Mouse (Mus musculus) embryonic facial prominence, embryonic 10.5 days (tissue): ENCODE measurements at regions not wholly inside any gene's neighbourhood (a gene's known extent, or its start where the extent isn't known, plus 50 kb on each side); places are given as distances from the start of the nearest gene placed in this dataset.

Experiments
- DNase-seq: peaks from one replicate; pipeline ENCODE4 v3.0.0-alpha.2; 2017; ENCODE audit warnings: low spot score
- H3K27ac ChIP-seq: fragments of 300-500 bp; sonication (generic); replicated peaks from 2 replicates; pipeline ENCODE4 v1.5.1; 2016; ENCODE audit warnings: mild to moderate bottlenecking
- H3K27me3 ChIP-seq: fragments of 300-500 bp; sonication (generic); replicated peaks from 2 replicates; pipeline ENCODE4 v1.6.1; 2016; ENCODE audit warnings: low read depth, mild to moderate bottlenecking; ENCODE audit not compliant: poor library complexity, severe bottlenecking
- H3K36me3 ChIP-seq: fragments of 300-500 bp; sonication (generic); replicated peaks from 2 replicates; pipeline ENCODE4 v1.6.1; 2016; ENCODE audit warnings: mild to moderate bottlenecking, moderate library complexity
- H3K4me1 ChIP-seq: fragments of 300-500 bp; sonication (generic); 2 replicates; pipeline ENCODE4 v1.6.1; 2016
- H3K4me3 ChIP-seq: fragments of 300-500 bp; sonication (generic); 2 replicates; pipeline ENCODE4 v1.5.1; 2016; ENCODE audit warnings: mild to moderate bottlenecking, moderate library complexity
- H3K9me3 ChIP-seq: fragments of 300-500 bp; sonication (generic); 2 replicates; pipeline ENCODE4 v1.6.1; 2016; ENCODE audit warnings: mild to moderate bottlenecking
- WGBS: fragments of 180-500 bp; shearing (Covaris S2); methylation state at CpG from one replicate; pipeline ENCODE4 v1.1.7; 2016; 5-methylcytosine and 5-hydroxymethylcytosine counted together

- WGBS = 62% methylated on average over 5 of the region's 5 CpGs
- no peak for DNase-seq
These were observed 285.9 kb downstream of the Dnajb9 start for GRCm38 (mm10) chr12:43924228-43924627.

GRCm38 (mm10) chr12:43920396-43920795, 289.7 kb downstream of the Dnajb9 start:
- H3K27ac ChIP-seq = no peak overlapping the region
- H3K4me3 ChIP-seq = no peak overlapping the region
- H3K4me1 ChIP-seq = no peaks in the 10 kb centered on the region
- 70% methylated on average over 4 of the region's 4 CpGs for WGBS
- no peaks in the 10 kb centered on the region for H3K9me3 ChIP-seq
- DNase-seq = no peak
- no peaks in the 10 kb centered on the region for H3K36me3 ChIP-seq
- H3K27me3 ChIP-seq = no peaks in the 10 kb centered on the region

More at GRCm38 (mm10) chr12:43924228-43924627, 285.9 kb downstream of the Dnajb9 start:
- Histone ChIP-seq H3K4me3 (no peak overlapping the region), H3K27ac (no peak overlapping the region), H3K27me3 (no peaks in the 10 kb centered on the region), H3K9me3 (no peaks in the 10 kb centered on the region), H3K4me1 (no peaks in the 10 kb centered on the region), H3K36me3 (no peaks in the 10 kb centered on the region)

DNA sequence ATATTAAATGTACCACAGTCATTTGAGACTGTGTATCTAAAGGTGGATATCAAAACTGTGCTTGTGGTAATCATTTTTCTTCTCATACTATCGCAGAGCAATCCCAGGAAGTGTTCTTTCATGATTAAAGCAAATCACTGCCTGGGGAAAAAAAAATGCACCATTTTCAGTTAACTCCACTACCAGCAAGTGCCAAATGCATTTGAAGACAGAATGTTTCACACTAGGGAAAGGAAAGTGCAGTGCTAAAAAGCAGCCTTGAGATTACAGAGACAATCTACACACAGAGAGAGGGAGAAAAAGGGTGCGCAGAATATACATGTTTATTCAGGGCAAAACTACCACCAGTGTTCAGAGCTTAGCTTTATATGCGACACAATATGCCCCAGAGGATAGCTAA, 291.0 kb downstream of the Dnajb9 start:
- Histone ChIP-seq H3K36me3 (no peaks in the 10 kb centered on the region), H3K27ac (no peak overlapping the region), H3K4me1 (no peaks in the 10 kb centered on the region), H3K27me3 (no peaks in the 10 kb centered on the region), H3K4me3 (no peak overlapping the region), H3K9me3 (no peaks in the 10 kb centered on the region)
- WGBS = 87% methylated on average over 3 of the region's 3 CpGs
- DNase-seq = no peak

- H3K36me3 ChIP-seq = no peaks in the 10 kb centered on the region
- no peaks in the 10 kb centered on the region for H3K9me3 ChIP-seq
- H3K27ac ChIP-seq = no peak overlapping the region
- H3K4me1 ChIP-seq = no peaks in the 10 kb centered on the region
- DNase-seq = no peak
- H3K27me3 ChIP-seq = no peaks in the 10 kb centered on the region
- H3K4me3 ChIP-seq = no peak overlapping the region
These were observed 293.3 kb downstream of the Dnajb9 start for GRCm38 (mm10) chr12:43916779-43917178.

DNA sequence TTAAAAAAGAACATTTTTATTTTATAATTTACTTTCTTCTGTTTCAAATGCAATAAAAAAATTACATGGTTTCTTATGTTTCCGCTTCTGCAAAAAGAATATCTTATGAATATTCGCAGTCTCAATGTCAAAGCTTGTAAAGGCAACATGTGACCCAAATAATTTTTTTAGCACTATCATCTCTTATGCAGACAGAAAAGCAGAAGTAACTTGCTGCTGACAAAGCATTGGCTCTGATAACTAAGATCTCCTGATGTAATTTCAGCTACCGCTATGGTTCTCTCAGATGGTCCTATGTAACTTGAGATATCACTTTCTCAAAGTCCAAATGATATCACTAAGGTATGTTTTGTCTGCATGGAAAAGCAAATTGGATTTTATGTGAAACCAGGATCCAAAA, 310.9 kb downstream of the Dnajb9 start:
- Histone ChIP-seq H3K27ac (no peak overlapping the region), H3K4me1 (no peaks in the 10 kb centered on the region), H3K36me3 (no peaks in the 10 kb centered on the region), H3K9me3 (no peaks in the 10 kb centered on the region), H3K27me3 (no peaks in the 10 kb centered on the region), H3K4me3 (no peak overlapping the region)
- DNase-seq = no peak
- 90% methylated on average over 3 of the region's 3 CpGs for WGBS

- DNase-seq = no peak
- no peak overlapping the region for H3K4me3 ChIP-seq
- no peak overlapping the region for H3K27ac ChIP-seq
- no peaks in the 10 kb centered on the region for H3K27me3 ChIP-seq
- WGBS = 89% methylated on average over 3 of the region's 3 CpGs
- no peaks in the 10 kb centered on the region for H3K36me3 ChIP-seq
- H3K9me3 ChIP-seq = no peaks in the 10 kb centered on the region
- H3K4me1 ChIP-seq = no peaks in the 10 kb centered on the region
These were observed 324.5 kb downstream of the Dnajb9 start for GRCm38 (mm10) chr12:43885596-43885995.

- Histone ChIP-seq H3K9me3 (no peaks in the 10 kb centered on the region), H3K27me3 (no peaks in the 10 kb centered on the region), H3K27ac (no peak overlapping the region), H3K4me3 (no peak overlapping the region), H3K4me1 (no peaks in the 10 kb centered on the region), H3K36me3 (no peaks in the 10 kb centered on the region)
- no peak for DNase-seq
- 91% methylated on average over 1 of the region's 1 CpGs for WGBS
These were observed 349.6 kb downstream of the Dnajb9 start for GRCm38 (mm10) chr12:43860479-43860878.

DNA sequence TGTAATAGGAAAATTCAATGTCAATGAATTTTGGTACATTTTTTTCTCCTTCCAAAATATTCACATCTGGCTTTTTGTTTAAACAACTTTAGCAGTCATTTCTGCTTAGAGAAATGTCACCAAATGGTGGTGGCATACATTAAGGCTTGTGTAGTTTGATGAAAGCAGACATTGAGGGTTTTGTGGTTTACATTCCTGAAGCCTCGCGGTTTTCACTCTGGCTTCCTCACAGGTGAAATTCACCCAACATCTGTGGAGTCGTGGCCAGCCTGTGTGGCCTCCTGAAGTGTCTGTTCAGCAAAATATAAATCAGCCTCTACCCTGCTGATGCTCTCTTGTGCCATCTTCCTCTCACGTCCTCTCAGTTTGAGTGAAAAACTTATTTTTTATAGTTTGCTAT, 353.8 kb downstream of the Dnajb9 start:
- Histone ChIP-seq H3K4me3 (no peak overlapping the region), H3K36me3 (no peaks in the 10 kb centered on the region), H3K27ac (no peak overlapping the region), H3K4me1 (no peaks in the 10 kb centered on the region), H3K27me3 (no peaks in the 10 kb centered on the region), H3K9me3 (no peaks in the 10 kb centered on the region)
- DNase-seq = no peak
- WGBS = 76% methylated on average over 4 of the region's 4 CpGs

DNA sequence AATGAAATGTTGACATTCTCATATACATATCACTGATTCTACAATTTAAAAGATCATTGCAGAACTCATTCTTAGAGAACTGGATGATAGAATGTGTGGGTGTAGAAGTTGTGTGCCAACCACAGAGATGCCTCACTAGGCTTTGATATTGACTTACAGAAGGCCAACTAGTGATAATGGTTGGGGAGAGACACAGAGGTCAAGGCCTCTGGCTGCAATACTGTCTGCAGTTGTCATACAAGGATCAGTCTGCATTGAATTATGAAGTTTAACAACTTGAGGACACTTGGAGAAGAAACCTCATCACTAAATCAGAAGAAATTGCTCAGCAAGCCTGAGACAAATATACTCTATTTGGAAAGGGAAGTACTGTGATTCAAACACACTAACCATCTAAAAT, 357.9 kb downstream of the Dnajb9 start:
- no peaks in the 10 kb centered on the region for H3K9me3 ChIP-seq
- DNase-seq = no peak
- no peaks in the 10 kb centered on the region for H3K4me1 ChIP-seq
- no peaks in the 10 kb centered on the region for H3K36me3 ChIP-seq
- no peak overlapping the region for H3K4me3 ChIP-seq
- H3K27ac ChIP-seq = no peak overlapping the region
- H3K27me3 ChIP-seq = no peaks in the 10 kb centered on the region

GRCm38 (mm10) chr12:43851264-43852009, 358.7 kb downstream of the Dnajb9 start:
- H3K4me3 ChIP-seq = no peak overlapping the region
- 65% methylated on average over 4 of the region's 4 CpGs for WGBS

DNA sequence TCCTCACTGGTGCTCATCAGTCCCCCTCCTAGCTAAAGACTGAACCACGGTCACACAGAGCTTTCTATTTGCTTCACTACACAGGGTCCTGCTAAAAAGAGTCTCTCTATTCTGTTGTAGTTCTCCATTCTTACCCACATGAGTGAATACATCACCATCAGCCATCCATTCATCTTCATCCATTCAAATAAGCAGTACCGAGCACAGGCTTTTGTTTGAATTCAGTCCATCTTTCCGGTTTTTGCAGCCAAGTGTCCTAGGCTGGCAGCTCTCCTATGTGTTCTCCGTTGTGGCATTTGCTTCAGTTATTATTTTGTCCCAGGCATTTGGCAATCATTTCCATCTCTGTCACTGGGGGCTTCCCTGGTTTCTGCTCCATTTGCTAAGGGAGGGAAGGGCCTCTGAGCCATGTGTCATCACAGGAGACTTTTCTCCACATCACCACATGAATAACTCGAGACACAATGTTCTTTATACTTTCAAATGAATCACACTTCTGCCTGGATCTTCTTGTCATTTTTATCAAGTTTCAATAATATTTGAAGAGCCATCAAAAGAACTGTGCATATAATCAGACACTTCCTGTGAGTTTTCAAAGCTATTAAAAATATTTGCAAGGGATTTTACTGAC, 366.1 kb downstream of the Dnajb9 start:
- Histone ChIP-seq H3K9me3 (no peaks in the 10 kb centered on the region), H3K27ac (no peak overlapping the region), H3K36me3 (no peaks in the 10 kb centered on the region), H3K4me3 (no peak overlapping the region), H3K4me1 (peaks cover 4% of the 10 kb centered on the region; the same call in 1 of the 2 replicates), H3K27me3 (no peaks in the 10 kb centered on the region)
- WGBS = 72% methylated on average over 5 of the region's 5 CpGs
- DNase-seq = no peak

More at GRCm38 (mm10) chr12:43851264-43852009, 358.7 kb downstream of the Dnajb9 start:
- no peak for DNase-seq
- Histone ChIP-seq H3K27ac (no peak overlapping the region), H3K27me3 (no peaks in the 10 kb centered on the region), H3K9me3 (no peaks in the 10 kb centered on the region), H3K36me3 (no peaks in the 10 kb centered on the region), H3K4me1 (no peaks in the 10 kb centered on the region)

- no peak for DNase-seq
- Histone ChIP-seq H3K27ac (no peak overlapping the region), H3K9me3 (no peaks in the 10 kb centered on the region), H3K4me1 (no peaks in the 10 kb centered on the region), H3K4me3 (no peak overlapping the region), H3K27me3 (no peaks in the 10 kb centered on the region), H3K36me3 (no peaks in the 10 kb centered on the region)
- WGBS = 73% methylated on average over 1 of the region's 1 CpGs
These were observed 378.1 kb downstream of the Dnajb9 start for GRCm38 (mm10) chr12:43831976-43832375.

- no peak overlapping the region for H3K4me3 ChIP-seq
- H3K4me1 ChIP-seq = no peaks in the 10 kb centered on the region
- no peaks in the 10 kb centered on the region for H3K9me3 ChIP-seq
- H3K27me3 ChIP-seq = no peaks in the 10 kb centered on the region
- no peak for DNase-seq
- no peak overlapping the region for H3K27ac ChIP-seq
- H3K36me3 ChIP-seq = no peaks in the 10 kb centered on the region
These were observed 381.5 kb downstream of the Dnajb9 start for GRCm38 (mm10) chr12:43828641-43829040.
